Mouse (Mus musculus) layer of hippocampus, postnatal 10 days (tissue): Measurements from ENCODE around the gene Tecpr1. TPM values are rescaled to one million over a fixed set of nuclear protein-coding genes. Genes with fewer than 3 reads are reported as not detected.

Experiments
- DNase-seq, 2 experiments: peaks; one replicate each; pipeline ENCODE4 v3.0.0; 2021; ENCODE audit warnings: low spot score in 2 of 2
- total RNA-seq, 2 experiments: library from RNA; stranded (reverse); gene quantifications; 2 replicates each; pipeline ENCODE4 v1.2.3; 2021

The Tecpr1 gene
- total RNA-seq, 2 experiments from 2014 or later, result 85.3 to 99.4 TPM

- no peak for DNase-seq
Measured at GRCm38 (mm10) chr5:144215992-144216391, 7.4 kb downstream of the Tecpr1 start.

- DNase-seq, result peak; percentile 66 to 71
Measured at GRCm38 (mm10) chr5:144214453-144214852, 9.0 kb downstream of the Tecpr1 start.

- DNase-seq, result peak; percentile 70 to 72
Measured at GRCm38 (mm10) chr5:144207478-144207877, 15.9 kb downstream of the Tecpr1 start.

- DNase-seq, result no peak
Measured at GRCm38 (mm10) chr5:144206069-144206468, 17.3 kb downstream of the Tecpr1 start.

GRCm38 (mm10) chr5:144204911-144205310 lies 18.5 kb downstream of the Tecpr1 start:
- DNase-seq, result no peak

- DNase-seq, result no peak
Measured at GRCm38 (mm10) chr5:144204303-144204702, 19.1 kb downstream of the Tecpr1 start.

- DNase-seq, result no peak
Measured at GRCm38 (mm10) chr5:144203398-144203959, 19.9 kb downstream of the Tecpr1 start.

GRCm38 (mm10) chr5:144202430-144202829 lies 21.0 kb downstream of the Tecpr1 start:
- DNase-seq, result no peak

GRCm38 (mm10) chr5:144200616-144201015 lies 22.8 kb downstream of the Tecpr1 start:
- DNase-seq, result no peak

- no peak for DNase-seq
Measured at GRCm38 (mm10) chr5:144195567-144195966, 27.8 kb downstream of the Tecpr1 start.

- no peak for DNase-seq
Measured at GRCm38 (mm10) chr5:144194416-144194815, 29.0 kb downstream of the Tecpr1 start.

- DNase-seq, result no peak
Measured at GRCm38 (mm10) chr5:144192673-144193072, 30.7 kb downstream of the Tecpr1 start.

GRCm38 (mm10) chr5:144191026-144191425 lies 32.4 kb downstream of the Tecpr1 start:
- no peak for DNase-seq

GRCm38 (mm10) chr5:144189950-144190583 lies 33.3 kb downstream of the Tecpr1 start, which contains the start of gene Bhlha15:
Gene Bhlha15, plus strand, starts transcription at chr5:144190286.
- DNase-seq, result no peak

- DNase-seq, result no peak
Measured at GRCm38 (mm10) chr5:144189327-144189726, 34.1 kb downstream of the Tecpr1 start.

GRCm38 (mm10) chr5:144188422-144188821 lies 35.0 kb downstream of the Tecpr1 start:
- DNase-seq, result no peak

- DNase-seq, result no peak
Measured at GRCm38 (mm10) chr5:144184350-144185045, 38.9 kb downstream of the Tecpr1 start.

- no peak for DNase-seq
Measured at GRCm38 (mm10) chr5:144183647-144184335, 39.6 kb downstream of the Tecpr1 start.

- DNase-seq, result no peak
Measured at GRCm38 (mm10) chr5:144183248-144183559, 40.2 kb downstream of the Tecpr1 start.

- no peak for DNase-seq
Measured at GRCm38 (mm10) chr5:144182542-144183247, 40.7 kb downstream of the Tecpr1 start.

GRCm38 (mm10) chr5:144181249-144181648 lies 42.2 kb downstream of the Tecpr1 start:
- DNase-seq, result no peak
